Mouse (Mus musculus) thymus, postnatal 10 days (tissue): ENCODE measurements around the gene Cd209a.
"Not testable (repeated sequence)": the region's sequence is repeated elsewhere in the genome, so short reads cannot be mapped to it uniquely, and the experiment has no call there.

ENCODE experiments used
- DNase-seq, 2 experiments: peaks; one replicate each; pipeline ENCODE4 v3.0.0; 2021; ENCODE audit warnings: low spot score in 2 of 2

Gene Cd209a

GRCm38 (mm10) chr8:3748761-3749160, at the start of gene Cd209a:
Cd209a (minus strand) TSS chr8:3748984.
- no peak for DNase-seq

GRCm38 (mm10) chr8:3768641-3769040, 19.9 kb upstream of the Cd209a start:
- not testable (repeated sequence) for DNase-seq

- peak; percentile 19 to 85 for DNase-seq
These were observed 5.6 kb upstream of the Cd209a start for GRCm38 (mm10) chr8:3754261-3754850.

- no peak for DNase-seq
These were observed 11.8 kb downstream of the Cd209a start for GRCm38 (mm10) chr8:3736947-3737346.

GRCm38 (mm10) chr8:3735599-3735998, 13.2 kb downstream of the Cd209a start:
- no peak for DNase-seq

- no peak for DNase-seq
These were observed 14.7 kb downstream of the Cd209a start for GRCm38 (mm10) chr8:3734084-3734483.

GRCm38 (mm10) chr8:3721041-3721440, 27.7 kb downstream of the Cd209a start:
- DNase-seq = no peak

- DNase-seq = no peak
These were observed 28.2 kb downstream of the Cd209a start, which contains the start of gene Clec4g for GRCm38 (mm10) chr8:3720551-3720950. Clec4g (minus strand) TSS chr8:3720651.

- peak; percentile 48 to 80 for DNase-seq
These were observed 30.2 kb downstream of the Cd209a start for GRCm38 (mm10) chr8:3718559-3718958.

GRCm38 (mm10) chr8:3717321-3717954, 31.3 kb downstream of the Cd209a start:
- DNase-seq = no peak

GRCm38 (mm10) chr8:3711646-3712045, 37.1 kb downstream of the Cd209a start:
- no peak for DNase-seq

GRCm38 (mm10) chr8:3710312-3710711, 38.5 kb downstream of the Cd209a start:
- no peak for DNase-seq

GRCm38 (mm10) chr8:3707611-3708010, 41.2 kb downstream of the Cd209a start:
- DNase-seq = no peak

- no peak for DNase-seq
These were observed 43.1 kb downstream of the Cd209a start for GRCm38 (mm10) chr8:3705711-3706110.

- no peak for DNase-seq
These were observed 47.3 kb downstream of the Cd209a start for GRCm38 (mm10) chr8:3701491-3701890.

- no peak for DNase-seq
These were observed 54.7 kb downstream of the Cd209a start, which contains the start of gene Fcer2a for GRCm38 (mm10) chr8:3694121-3694520. Fcer2a (minus strand) TSS chr8:3694175.
